Mouse (Mus musculus) olfactory bulb, adult 2 months (tissue): ENCODE data around the gene Dnah10. TPM values are rescaled to one million over a fixed set of nuclear protein-coding genes. Genes with fewer than 3 reads are reported as not detected.

ENCODE experiments used
- H3K27ac ChIP-seq: fragments of 200-500 bp; 2 replicates; pipeline ENCODE4 v1.5.1; 2012; ENCODE audit warnings: low read depth, low read length; ENCODE audit not compliant: insufficient read depth
- H3K4me1 ChIP-seq: fragments of 200-500 bp; 2 replicates; pipeline ENCODE4 v1.6.1; 2012; ENCODE audit warnings: low read length; ENCODE audit not compliant: control insufficient read depth, insufficient read depth
- H3K4me3 ChIP-seq: fragments of 200-500 bp; 2 replicates; pipeline ENCODE4 v1.5.1; 2012; ENCODE audit warnings: mild to moderate bottlenecking, low read depth, low read length, moderate library complexity; ENCODE audit not compliant: insufficient read depth
- CTCF ChIP-seq: fragments of 200-500 bp; IDR thresholded peaks from 2 replicates; pipeline ENCODE4 v1.5.1; 2012; ENCODE audit warnings: low read depth, mild to moderate bottlenecking, low read length, moderate library complexity; ENCODE audit not compliant: insufficient read depth
- POLR2A ChIP-seq: fragments of 200-500 bp; IDR thresholded peaks from 2 replicates; pipeline ENCODE4 v1.6.1; 2012; ENCODE audit warnings: mild to moderate bottlenecking, low read depth, low read length, moderate library complexity; ENCODE audit not compliant: insufficient read depth
- WGBS: fragments of 180-500 bp; shearing (Covaris S2); methylation state at CpG from one replicate; pipeline ENCODE4 v1.1.7; 2018; 5-methylcytosine and 5-hydroxymethylcytosine counted together
- polyA plus RNA-seq: library from polyadenylated mRNA; stranded (reverse); fragments of >200 nt; gene quantifications from 2 replicates; pipeline ENCODE4 v1.2.4, GENCODE M21; 2012; ENCODE audit warnings: low replicate concordance; ENCODE audit not compliant: missing spikeins, insufficient read depth, insufficient read length

The Dnah10 gene
- polyA plus RNA-seq, result not detected in 2 replicates

DNA sequence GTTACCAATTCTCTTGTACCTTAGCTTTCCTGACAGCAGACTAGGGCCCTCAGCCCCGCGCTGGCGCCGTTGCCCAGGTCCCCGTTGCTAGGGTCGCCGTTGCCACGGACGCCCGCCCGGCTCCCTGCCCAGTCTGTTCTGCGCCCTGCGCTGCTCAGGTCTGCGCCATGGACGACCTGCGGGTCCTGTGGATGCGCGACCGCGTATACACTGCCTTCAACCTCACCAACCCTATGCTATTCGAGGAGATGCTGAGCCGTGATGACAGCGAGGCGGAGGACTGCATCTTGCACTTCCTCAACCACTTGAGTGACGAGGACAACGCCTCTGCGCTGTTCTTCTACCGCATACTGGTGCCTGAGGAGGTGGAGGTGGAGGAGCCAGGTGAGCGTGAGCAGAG is at the start of gene Dnah10:
Gene Dnah10 (plus strand): TSS at position 89 of the 400 bp plus-strand sequence.
- TF ChIP-seq POLR2A, result no peak
- TF ChIP-seq CTCF, result no peak
- peak within 1 kb of the TSS; percentile 12; the same call in 1 of the 2 replicates for H3K4me3 ChIP-seq
- WGBS, result 13% methylated on average over 29 of the region's 29 CpGs

DNA sequence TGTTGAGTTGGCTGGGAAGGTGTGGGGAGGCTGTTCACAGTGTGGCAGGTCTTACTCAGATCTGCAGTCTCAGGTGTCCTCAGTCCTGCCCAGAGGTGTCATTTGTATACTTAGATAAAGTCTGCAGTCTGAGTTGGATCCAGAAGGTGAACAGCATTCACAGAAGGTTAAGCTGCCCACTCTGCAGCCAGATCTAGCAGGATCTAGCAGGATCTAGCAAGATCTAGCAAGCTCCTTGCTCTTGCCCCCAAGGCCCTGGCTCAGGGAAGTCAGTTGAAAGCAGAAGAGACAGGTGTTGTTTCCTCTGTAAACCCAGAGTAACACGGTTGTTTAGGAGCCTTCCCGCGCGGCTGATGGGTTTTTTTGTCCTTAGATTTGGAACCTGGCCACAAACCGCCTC is 11.1 kb upstream of the Dnah10 start:
- H3K4me1 ChIP-seq, result no peaks in the 10 kb centered on the region
- no peak overlapping the region for H3K4me3 ChIP-seq
- H3K27ac ChIP-seq, result no peak overlapping the region
- 75% methylated on average over 5 of the region's 5 CpGs for WGBS
- TF ChIP-seq POLR2A (no peak), CTCF (no peak)

More for the DNA sequence above, at the start of gene Dnah10:
- H3K4me1 ChIP-seq, result peaks cover 10% of the 10 kb centered on the region
- no peak within 1 kb of the TSS for H3K27ac ChIP-seq

DNA sequence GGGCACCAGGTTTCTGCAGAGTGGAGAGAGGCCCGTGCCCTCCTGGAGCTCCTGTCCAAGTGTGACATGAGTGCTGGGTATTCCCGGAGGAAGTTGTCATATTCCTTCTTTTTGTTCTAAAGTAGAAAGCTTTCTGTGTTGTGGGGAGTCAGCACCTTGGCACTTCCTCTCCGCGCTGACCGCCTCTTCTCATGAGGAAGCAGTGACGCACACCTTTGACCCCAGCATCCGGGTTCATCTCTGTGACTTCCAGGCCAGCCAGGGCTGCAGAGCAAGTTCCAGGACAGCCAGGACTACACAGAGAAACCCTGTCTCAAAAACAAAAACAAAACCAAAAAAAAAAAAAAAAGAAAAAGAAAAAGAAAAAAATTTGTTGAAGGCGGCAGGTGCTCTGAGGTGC is 9.8 kb upstream of the Dnah10 start:
- H3K4me3 ChIP-seq, result no peak overlapping the region
- WGBS, result 92% methylated on average over 8 of the region's 8 CpGs

DNA sequence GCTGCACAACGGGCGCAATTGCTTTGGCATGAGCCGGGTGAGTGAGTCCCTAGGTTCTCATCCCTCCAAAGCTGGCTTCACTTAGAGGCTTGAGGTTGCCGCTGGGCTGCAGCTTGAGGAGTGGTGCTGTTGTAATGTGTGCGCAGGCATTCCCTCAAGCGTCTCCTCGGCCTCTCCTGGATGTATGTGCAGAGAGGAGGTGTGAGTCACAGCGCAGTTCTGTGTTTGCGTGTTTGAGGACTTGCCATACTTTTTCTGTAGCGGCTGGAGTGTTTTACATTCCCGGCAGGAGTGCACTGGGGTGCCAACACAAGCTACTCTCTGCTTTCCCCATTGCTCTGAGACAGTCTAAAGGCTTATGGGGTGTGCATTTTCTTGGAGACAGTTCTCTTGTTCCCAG is 6.9 kb upstream of the Dnah10 start:
- H3K27ac ChIP-seq, result no peak overlapping the region
- no peak overlapping the region for H3K4me3 ChIP-seq
- H3K4me1 ChIP-seq, result no peaks in the 10 kb centered on the region
- 88% methylated on average over 11 of the region's 11 CpGs for WGBS
- TF ChIP-seq POLR2A, result no peak
- TF ChIP-seq CTCF, result no peak

More for the DNA sequence above, 9.8 kb upstream of the Dnah10 start:
- Histone ChIP-seq H3K27ac (no peak overlapping the region), H3K4me1 (no peaks in the 10 kb centered on the region)
- TF ChIP-seq POLR2A (no peak), CTCF (no peak)

DNA sequence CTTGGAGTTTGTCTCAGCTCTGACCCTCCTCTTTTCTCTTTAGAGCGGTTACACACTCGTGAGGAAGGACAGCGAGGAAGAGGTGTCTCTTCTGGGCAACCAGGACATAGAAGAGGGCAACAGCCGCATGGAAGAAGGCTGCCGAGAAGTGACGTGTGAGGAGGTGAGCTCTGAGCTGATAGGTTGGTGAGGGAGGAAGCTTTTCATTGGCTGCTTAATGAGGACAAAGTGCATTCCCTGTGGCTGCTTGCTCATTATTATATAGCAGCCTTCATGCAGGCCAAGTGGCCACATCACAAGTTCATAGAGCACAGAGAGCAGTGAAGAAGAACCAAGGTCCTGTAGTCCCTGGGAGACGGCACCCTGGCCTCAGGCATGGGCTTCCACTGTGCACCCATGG is 6.5 kb upstream of the Dnah10 start:
- WGBS, result 88% methylated on average over 7 of the region's 7 CpGs
- no peak overlapping the region for H3K27ac ChIP-seq
- no peaks in the 10 kb centered on the region for H3K4me1 ChIP-seq
- H3K4me3 ChIP-seq, result no peak overlapping the region
- TF ChIP-seq CTCF (no peak), POLR2A (no peak)

DNA sequence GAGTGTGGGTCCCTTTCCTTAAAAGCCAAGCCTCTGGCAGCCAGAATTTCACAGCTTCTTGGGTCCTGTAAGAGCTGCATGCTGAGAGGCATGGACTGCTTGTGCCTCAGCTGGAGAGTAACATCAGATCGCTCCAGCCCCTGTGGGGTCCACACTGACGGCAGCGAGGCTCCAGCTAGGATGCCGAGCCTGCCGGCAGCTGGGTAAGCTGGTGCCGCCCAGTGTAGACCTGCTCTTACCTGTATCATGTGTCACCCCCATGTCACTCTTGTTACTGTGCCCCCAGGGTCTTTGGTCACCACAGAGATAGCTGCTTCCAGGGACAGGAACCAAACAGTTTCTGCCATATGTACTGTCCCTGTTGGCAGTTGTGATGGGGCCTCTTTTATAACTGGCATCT is 1.8 kb upstream of the Dnah10 start:
- TF ChIP-seq POLR2A, result no peak
- TF ChIP-seq CTCF, result no peak
- Histone ChIP-seq H3K4me3 (no peak overlapping the region), H3K27ac (no peak overlapping the region), H3K4me1 (peaks cover 10% of the 10 kb centered on the region)
- WGBS, result 90% methylated on average over 6 of the region's 6 CpGs

DNA sequence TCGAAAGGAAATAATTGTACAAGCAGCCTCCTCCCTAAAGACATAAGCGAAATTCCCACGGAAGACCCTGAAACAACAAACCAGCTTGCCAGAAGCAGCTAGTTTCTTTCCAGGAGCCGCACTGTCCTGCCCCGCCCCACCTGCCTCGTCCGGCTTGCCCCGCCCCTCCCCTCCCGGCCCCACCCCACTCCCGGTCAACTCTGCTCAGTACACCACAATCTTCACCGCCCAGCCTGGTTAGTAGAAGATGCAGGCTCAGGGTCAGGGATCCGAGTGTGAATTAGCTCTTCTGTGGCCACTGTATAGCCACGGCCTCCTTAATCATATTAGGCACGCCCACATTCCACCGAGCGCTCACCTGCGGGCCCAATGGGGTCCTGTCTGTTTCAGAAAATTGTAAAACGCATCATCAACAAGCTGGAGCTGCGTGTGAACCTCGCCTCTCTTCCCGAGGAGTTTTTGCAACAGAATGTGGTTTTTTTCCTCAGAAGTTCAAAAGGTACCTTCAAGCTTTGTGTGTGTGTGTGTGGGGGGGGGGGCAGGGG is 4.8 kb downstream of the Dnah10 start:
- Histone ChIP-seq H3K4me3 (no peak overlapping the region), H3K27ac (no peak overlapping the region), H3K4me1 (peaks cover 6% of the 10 kb centered on the region)
- 17% methylated on average over 21 of the region's 21 CpGs for WGBS
- TF ChIP-seq CTCF (no peak), POLR2A (no peak)

DNA sequence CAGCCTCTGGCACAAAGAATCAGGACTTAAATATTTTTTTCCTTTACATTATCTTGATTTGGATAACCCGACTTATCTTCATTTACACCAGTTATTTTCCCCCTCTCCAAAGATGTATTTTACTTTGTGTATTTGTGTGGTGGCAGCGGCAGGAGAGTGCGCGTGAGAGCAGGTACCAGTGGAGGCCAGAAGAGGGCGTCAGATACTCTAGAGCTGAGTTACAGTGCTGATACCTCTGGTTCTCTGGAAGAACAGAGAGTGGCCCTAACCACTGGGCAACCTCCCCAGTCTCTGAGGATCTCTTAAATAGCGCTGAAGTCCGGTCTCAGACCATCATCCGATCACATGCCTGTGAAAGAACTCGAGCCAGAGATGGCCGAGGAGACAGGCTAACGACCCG is 9.1 kb downstream of the Dnah10 start:
- 87% methylated on average over 12 of the region's 12 CpGs for WGBS
- TF ChIP-seq POLR2A (no peak), CTCF (no peak)
- Histone ChIP-seq H3K27ac (no peak overlapping the region), H3K4me3 (no peak overlapping the region), H3K4me1 (no peaks in the 10 kb centered on the region)

DNA sequence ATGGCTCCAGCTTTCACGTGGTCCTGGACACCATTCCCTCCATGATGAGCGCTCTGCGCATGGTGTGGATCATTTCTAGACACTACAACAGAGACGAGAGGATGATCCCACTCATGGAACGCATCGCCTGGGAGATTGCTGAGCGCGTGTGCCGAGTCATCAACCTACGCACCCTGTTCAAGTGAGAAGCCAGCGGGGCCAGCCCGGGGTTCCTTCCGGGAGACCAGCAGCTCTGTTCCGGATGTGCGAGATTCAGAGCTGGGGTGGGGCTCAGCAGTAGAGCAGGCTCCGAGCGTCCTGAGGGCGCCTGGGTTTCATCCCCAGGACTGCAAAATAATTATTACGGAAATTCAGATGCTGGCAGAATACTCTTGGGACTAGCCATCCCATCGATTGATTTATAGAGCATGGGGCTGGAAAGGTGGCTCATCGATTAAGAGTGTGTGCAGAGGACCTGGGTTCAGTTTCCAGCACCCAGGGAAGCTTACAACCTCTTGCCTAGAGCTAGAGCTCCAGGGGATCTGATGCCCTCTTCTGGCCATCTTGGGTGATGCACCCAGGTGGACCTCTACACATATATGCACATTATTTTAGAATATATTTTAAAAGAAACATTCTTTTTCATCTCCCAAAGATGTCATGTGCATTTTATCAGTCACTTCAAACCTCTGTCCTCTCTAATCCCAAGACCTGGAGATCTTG is 17.2 kb downstream of the Dnah10 start:
- TF ChIP-seq CTCF (no peak), POLR2A (no peak)
- Histone ChIP-seq H3K4me3 (no peak overlapping the region), H3K27ac (no peak overlapping the region), H3K4me1 (no peaks in the 10 kb centered on the region)
- 97% methylated on average over 21 of the region's 21 CpGs for WGBS

DNA sequence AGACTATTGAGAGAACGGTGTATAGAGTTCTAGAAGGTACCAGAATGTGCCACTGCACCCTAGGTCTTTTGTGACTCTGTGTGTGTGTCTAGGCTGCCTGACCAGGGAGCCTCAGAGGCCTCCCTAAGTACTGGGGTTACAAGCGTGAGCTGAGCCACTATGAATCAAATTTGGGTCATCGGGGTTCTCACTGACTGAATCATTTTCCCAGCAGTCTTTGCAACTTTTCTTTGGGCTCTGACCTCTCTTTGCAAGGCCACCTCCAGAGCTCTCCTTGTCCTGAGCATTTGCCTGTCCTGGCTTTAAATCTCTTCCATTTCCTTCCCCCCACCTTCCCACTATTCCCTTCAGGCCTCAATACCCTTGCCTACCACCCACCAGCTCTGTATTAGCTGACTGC is 19.0 kb downstream of the Dnah10 start:
- Histone ChIP-seq H3K4me1 (no peaks in the 10 kb centered on the region), H3K4me3 (no peak overlapping the region), H3K27ac (no peak overlapping the region)
- 84% methylated on average over 3 of the region's 3 CpGs for WGBS
- TF ChIP-seq POLR2A (no peak), CTCF (no peak)
